ENCODE assay signal across 9 mouse cellular contexts in the genomic region with DNA sequence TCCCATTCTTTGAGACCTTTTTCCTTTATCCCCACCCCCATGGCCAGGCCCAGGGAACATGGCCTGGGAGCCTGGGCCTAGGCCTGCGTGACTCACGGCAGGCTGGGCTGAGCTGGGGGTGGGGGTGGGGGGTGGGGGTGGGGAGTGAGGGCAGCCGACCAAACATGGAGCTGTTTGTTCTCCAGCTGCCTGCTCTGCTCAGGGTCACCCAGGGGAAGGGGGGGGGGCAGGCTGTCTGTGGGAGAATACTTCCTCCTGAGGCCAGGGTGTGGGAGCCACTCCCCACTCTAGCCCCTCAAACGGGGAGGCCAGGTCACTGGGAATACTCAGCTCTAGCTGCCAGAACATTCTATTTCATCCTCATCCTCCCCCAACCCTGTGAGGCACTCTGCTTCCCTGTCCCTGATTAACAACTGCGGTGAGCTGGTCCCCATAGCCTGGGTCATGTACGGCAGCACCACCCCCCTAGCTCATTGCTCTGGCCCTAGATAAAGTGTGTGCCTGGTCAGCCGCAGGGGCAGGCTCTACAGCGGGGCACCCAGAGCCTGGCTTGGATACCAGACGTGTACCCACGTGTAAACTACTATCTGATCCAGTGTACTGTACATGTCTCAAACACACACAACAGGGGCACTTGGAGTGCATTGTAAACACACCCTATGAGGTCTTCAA. TPM values are rescaled to one million over a fixed set of nuclear protein-coding genes. Genes with fewer than 3 reads are reported as not detected.
DNase-seq lines count a peak whose midpoint lies in the region; ATAC-seq lines count a peak whose summit lies in the region.
"Had no signal": no experiment of that assay in that cellular context is flagged by ENCODE, and none has a peak within 500 bp of the region (broad histone marks: within the 10 kb centered on the region; RNA-seq: fewer than 3 reads in every experiment).

No protein-coding gene starts in this region.

- WGBS in embryonic facial prominence, embryonic 10.5 days, result 10% methylated on average over 10 of the region's 10 CpGs
- WGBS in hindbrain, embryonic 14.5 days, result 9% methylated on average over 10 of the region's 10 CpGs
- 9% methylated on average over 10 of the region's 10 CpGs for WGBS in midbrain, embryonic 15.5 days

- H3K4me1 ChIP-seq in embryonic facial prominence, embryonic 10.5 days, result peaks cover 68% of the 10 kb centered on the region
- peaks cover 59% of the 10 kb centered on the region for H3K4me1 ChIP-seq in hindbrain, embryonic 14.5 days (replicated peaks; ENCODE audit: control insufficient read depth, insufficient read depth, low read length)
- H3K4me1 ChIP-seq in midbrain, embryonic 15.5 days, result peaks cover 74% of the 10 kb centered on the region

- no peaks in the 10 kb centered on the region for H3K9me3 ChIP-seq in embryonic facial prominence, embryonic 10.5 days
- H3K9me3 ChIP-seq in hindbrain, embryonic 14.5 days (ENCODE audit: control insufficient read depth, low read length), result no peaks in the 10 kb centered on the region
- H3K9me3 ChIP-seq in midbrain, embryonic 15.5 days, result no peaks in the 10 kb centered on the region

- H3K4me2 ChIP-seq in hindbrain, embryonic 14.5 days (replicated peaks), result no peak overlapping the region
- no peak overlapping the region for H3K4me2 ChIP-seq in midbrain, embryonic 15.5 days

- peaks cover 59% of the 10 kb centered on the region; the same call in 1 of the 2 replicates for H3K27me3 ChIP-seq in embryonic facial prominence, embryonic 10.5 days (replicated peaks; ENCODE audit: low read depth, poor library complexity, severe bottlenecking)
- H3K27me3 ChIP-seq in hindbrain, embryonic 14.5 days (ENCODE audit: control insufficient read depth, insufficient read depth, low read length), result no peaks in the 10 kb centered on the region
- peaks cover 12% of the 10 kb centered on the region; the same call in 1 of the 2 replicates for H3K27me3 ChIP-seq in midbrain, embryonic 15.5 days (replicated peaks)

- H3K27ac ChIP-seq in embryonic facial prominence, embryonic 10.5 days (replicated peaks), result peak overlapping the region; percentile 73
- peak overlapping the region; percentile 60; the same call in 1 of the 2 replicates for H3K27ac ChIP-seq in hindbrain, embryonic 14.5 days
- H3K27ac ChIP-seq in midbrain, embryonic 15.5 days, result peak overlapping the region; percentile 74

- peak; percentile 31 for ATAC-seq in hindbrain, embryonic 14.5 days (ENCODE audit: low FRiP score)
- 0 out of 2 replicates have a peak, but pooled peaks have one; percentile 24 for ATAC-seq in midbrain, embryonic 15.5 days (replicated peaks)

- DNase-seq in heart, adult 18-20 months, result peak; percentile 12 to 14
- DNase-seq in heart, adult 9 months (ENCODE audit: low spot score in 2 of 2), result no peak
- DNase-seq in embryonic facial prominence, embryonic 10.5 days (ENCODE audit: low spot score), result peak; percentile 43
- DNase-seq in hindbrain, embryonic 14.5 days (ENCODE audit: low spot score), result no peak
- DNase-seq in urinary bladder, postnatal 10 days (ENCODE audit: low spot score), result no peak
- no peak for DNase-seq in testis, postnatal 10 days (ENCODE audit: low spot score)
- DNase-seq in lung, postnatal 25 days (ENCODE audit: low spot score), result no peak

- no peaks in the 10 kb centered on the region for H3K36me3 ChIP-seq in embryonic facial prominence, embryonic 10.5 days (replicated peaks)
- no peaks in the 10 kb centered on the region for H3K36me3 ChIP-seq in hindbrain, embryonic 14.5 days (replicated peaks; ENCODE audit: control insufficient read depth, insufficient read depth)
- H3K36me3 ChIP-seq in midbrain, embryonic 15.5 days (replicated peaks), result no peaks in the 10 kb centered on the region

- H3K4me3 ChIP-seq in embryonic facial prominence, embryonic 10.5 days, result no peak overlapping the region
- H3K4me3 ChIP-seq in hindbrain, embryonic 14.5 days (replicated peaks; ENCODE audit: low read length), result no peak overlapping the region
- no peak overlapping the region for H3K4me3 ChIP-seq in midbrain, embryonic 15.5 days

- peak overlapping the region; percentile 28; the same call in 1 of the 2 replicates for H3K9ac ChIP-seq in hindbrain, embryonic 14.5 days
- no peak overlapping the region for H3K9ac ChIP-seq in midbrain, embryonic 15.5 days

RNA-seq across cellular contexts. Expression of a gene that starts 28.2 kb away (rescaled TPM):
- total RNA-seq in heart, adult 18-20 months (2021), result 1 to 10 TPM; 6.1 to 6.7 TPM
- polyA plus RNA-seq in embryonic facial prominence, embryonic 10.5 days (2016; fragmentation: Nextera tagmentation; extraction: Ambion mirVana), result 2.9 and 3.3 TPM in 2 replicates
- 10.6 and 14.1 TPM in 2 replicates for polyA plus RNA-seq in hindbrain, embryonic 14.5 days (2014; fragmentation: Nextera tagmentation; extraction: Ambion mirVana)
- polyA plus RNA-seq in midbrain, embryonic 15.5 days (2015; fragmentation: Nextera tagmentation; extraction: Ambion mirVana), result 14.2 and 15.7 TPM in 2 replicates

RNA-seq across cellular contexts. Expression of a gene that starts 36.3 kb away (rescaled TPM):
- not detected for total RNA-seq in heart, adult 18-20 months (2021)
- not detected in 2 replicates for polyA plus RNA-seq in embryonic facial prominence, embryonic 10.5 days (2016; fragmentation: Nextera tagmentation; extraction: Ambion mirVana)
- 1.2 TPM in 1 of 2 replicates, not detected in the other for polyA plus RNA-seq in hindbrain, embryonic 14.5 days (2014; fragmentation: Nextera tagmentation; extraction: Ambion mirVana)
- 0.79 and 0.93 TPM in 2 replicates for polyA plus RNA-seq in midbrain, embryonic 15.5 days (2015; fragmentation: Nextera tagmentation; extraction: Ambion mirVana)
- polyA plus RNA-seq: testis, adult 2 months had no signal

RNA-seq across cellular contexts. Expression of a gene that starts 39.3 kb away (rescaled TPM):
- 1 to 10 TPM; 2.0 to 2.6 TPM for total RNA-seq in heart, adult 18-20 months (2021)
- not detected in 2 replicates for polyA plus RNA-seq in embryonic facial prominence, embryonic 10.5 days (2016; fragmentation: Nextera tagmentation; extraction: Ambion mirVana)
- polyA plus RNA-seq in hindbrain, embryonic 14.5 days (2014; fragmentation: Nextera tagmentation; extraction: Ambion mirVana), result 0.36 TPM in 1 of 2 replicates, not detected in the other
- 0.15 and 0.70 TPM in 2 replicates for polyA plus RNA-seq in midbrain, embryonic 15.5 days (2015; fragmentation: Nextera tagmentation; extraction: Ambion mirVana)

RNA-seq across cellular contexts. Expression of a gene that starts 49.1 kb away (rescaled TPM):
- total RNA-seq in heart, adult 18-20 months (2021), result under 1 TPM in 1 of 2 experiments, not detected in 1; 0.67 TPM
- 0.33 TPM in 1 of 2 replicates, not detected in the other for polyA plus RNA-seq in embryonic facial prominence, embryonic 10.5 days (2016; fragmentation: Nextera tagmentation; extraction: Ambion mirVana)
- polyA plus RNA-seq in hindbrain, embryonic 14.5 days (2014; fragmentation: Nextera tagmentation; extraction: Ambion mirVana), result 1.2 and 2.4 TPM in 2 replicates
- 1.2 TPM in 2 replicates for polyA plus RNA-seq in midbrain, embryonic 15.5 days (2015; fragmentation: Nextera tagmentation; extraction: Ambion mirVana)

RNA-seq across cellular contexts. Expression of a gene that starts 60.0 kb away (rescaled TPM):
- under 1 TPM; 0.37 to 0.62 TPM for total RNA-seq in heart, adult 18-20 months (2021)
- not detected in 2 replicates for polyA plus RNA-seq in embryonic facial prominence, embryonic 10.5 days (2016; fragmentation: Nextera tagmentation; extraction: Ambion mirVana)
- polyA plus RNA-seq in hindbrain, embryonic 14.5 days (2014; fragmentation: Nextera tagmentation; extraction: Ambion mirVana), result not detected in 2 replicates
- polyA plus RNA-seq in midbrain, embryonic 15.5 days (2015; fragmentation: Nextera tagmentation; extraction: Ambion mirVana), result not detected in 2 replicates

Comparison
In these comparisons a context has a peak if more than half of its experiments do, and no peak if none do; other contexts are left out.
1. DNase-seq: peak in heart, adult 18-20 months (2 of 2) and embryonic facial prominence, embryonic 10.5 days (single experiment); none in heart, adult 9 months (0 of 2), hindbrain, embryonic 14.5 days (single experiment), urinary bladder, postnatal 10 days (single experiment), testis, postnatal 10 days (single experiment) and lung, postnatal 25 days (single experiment).
2. Peak in every context shown above with its lines, with median percentiles within 50 percentile points of each other: H3K27ac ChIP-seq.